Mouse (Mus musculus): ENCODE results near the gene Dlgap1.

The Dlgap1 gene

DNA sequence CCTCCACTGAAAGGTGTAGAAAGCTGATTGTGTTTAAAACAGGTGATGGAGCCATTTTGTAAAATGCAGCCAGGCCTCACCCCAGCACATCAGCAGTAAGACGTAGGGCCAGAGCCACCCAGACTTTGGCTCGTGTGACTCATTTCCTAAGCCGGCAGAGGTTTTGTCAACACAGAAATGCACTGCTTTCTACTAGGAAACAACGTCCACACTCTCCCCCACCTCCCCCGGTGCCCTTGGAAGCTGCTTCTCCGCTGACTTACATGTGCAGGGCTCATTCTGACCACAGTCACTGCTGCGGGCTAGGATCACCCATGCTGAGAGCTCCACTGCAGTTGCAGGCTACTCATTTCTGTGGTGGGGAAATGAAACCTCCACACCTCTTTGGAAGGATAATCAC is 533.1 kb downstream of the Dlgap1 start:
- no peak for TF ChIP-seq GATA4 (IDR thresholded peaks at IDR 0.05; ENCODE audit: insufficient replicate concordance, low read length)

DNA sequence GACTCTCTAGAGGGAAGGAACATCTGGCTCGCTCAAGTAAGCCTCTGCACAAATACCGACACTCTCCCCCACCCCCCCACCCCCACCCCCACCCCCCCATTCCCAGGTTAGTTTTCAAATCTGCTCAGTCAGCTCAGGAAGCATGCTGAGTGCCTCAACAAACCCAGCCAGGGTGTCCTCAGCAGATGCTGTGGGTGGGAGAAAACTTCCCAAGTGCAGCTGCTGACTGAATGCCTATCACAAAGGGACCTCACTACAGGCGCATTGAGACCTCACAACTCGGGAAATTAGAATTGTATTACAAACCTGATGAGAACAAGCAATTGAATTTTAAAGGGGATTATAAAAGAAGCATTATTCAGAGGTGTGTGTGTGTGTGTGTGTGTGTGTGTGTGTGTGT is 538.9 kb downstream of the Dlgap1 start:
- TF ChIP-seq GATA4 (IDR thresholded peaks at IDR 0.05; ENCODE audit: insufficient replicate concordance, low read length) = no peak

DNA sequence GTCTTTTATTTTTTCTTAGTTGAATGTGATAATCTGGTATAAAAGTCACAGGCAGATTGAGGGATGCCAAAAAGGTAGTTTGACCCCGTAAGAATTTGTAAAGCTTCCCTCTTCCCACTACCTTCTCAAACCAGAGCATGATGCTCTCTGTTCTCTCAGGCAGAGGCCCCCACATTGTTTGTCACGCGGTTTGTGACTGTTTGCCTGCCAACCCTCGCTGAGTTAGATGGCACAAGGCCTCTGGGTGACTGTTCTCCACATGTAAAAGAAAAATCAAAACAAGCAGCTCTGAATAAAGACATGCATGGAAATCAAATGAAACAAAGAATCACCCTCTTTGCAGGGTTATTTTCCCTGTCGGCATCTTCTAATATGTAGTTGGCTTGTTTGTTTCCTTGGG is 541.6 kb downstream of the Dlgap1 start:
- TF ChIP-seq GATA4 (IDR thresholded peaks at IDR 0.05; ENCODE audit: insufficient replicate concordance, low read length) = no peak

DNA sequence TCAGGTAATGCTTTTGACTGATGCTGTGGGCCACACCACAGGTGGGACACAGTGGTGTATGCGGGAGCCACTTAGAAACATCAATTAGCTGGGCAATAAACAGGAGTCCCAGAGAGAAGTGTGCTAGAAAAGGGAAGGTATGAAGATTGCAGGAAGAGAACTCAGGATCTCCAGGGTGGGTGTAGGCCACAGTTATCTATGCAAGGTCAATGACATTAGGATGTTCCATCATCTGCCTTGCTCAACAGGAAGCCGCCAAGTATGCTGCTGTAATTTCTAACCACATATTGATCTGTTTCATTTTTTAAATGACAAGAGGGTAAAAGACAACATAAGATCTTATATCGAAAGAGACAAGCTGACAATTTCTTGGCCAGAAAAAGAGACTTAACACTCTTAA is 542.5 kb downstream of the Dlgap1 start:
- no peak for TF ChIP-seq GATA4 (IDR thresholded peaks at IDR 0.05; ENCODE audit: insufficient replicate concordance, low read length)

DNA sequence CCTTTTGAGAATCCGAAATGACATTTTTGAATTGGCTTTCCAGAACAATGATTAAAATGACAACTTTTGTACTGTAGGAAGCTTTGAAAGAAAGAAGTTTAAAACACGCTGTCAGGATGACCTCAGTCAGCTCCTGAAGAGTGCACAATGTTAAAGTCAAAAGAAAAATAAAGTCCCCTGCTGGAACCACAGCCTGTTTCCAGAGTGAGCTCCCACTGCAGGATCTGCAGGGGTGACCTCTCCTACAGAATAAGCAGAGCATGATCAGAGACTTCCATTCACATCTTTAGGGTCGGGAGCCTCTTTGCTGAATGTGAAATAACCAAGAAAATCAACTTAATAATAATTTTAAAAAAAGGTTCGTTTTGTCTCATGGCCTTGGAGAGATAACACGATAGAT is 544.9 kb downstream of the Dlgap1 start:
- TF ChIP-seq GATA4 (IDR thresholded peaks at IDR 0.05; ENCODE audit: insufficient replicate concordance, low read length) = no peak

DNA sequence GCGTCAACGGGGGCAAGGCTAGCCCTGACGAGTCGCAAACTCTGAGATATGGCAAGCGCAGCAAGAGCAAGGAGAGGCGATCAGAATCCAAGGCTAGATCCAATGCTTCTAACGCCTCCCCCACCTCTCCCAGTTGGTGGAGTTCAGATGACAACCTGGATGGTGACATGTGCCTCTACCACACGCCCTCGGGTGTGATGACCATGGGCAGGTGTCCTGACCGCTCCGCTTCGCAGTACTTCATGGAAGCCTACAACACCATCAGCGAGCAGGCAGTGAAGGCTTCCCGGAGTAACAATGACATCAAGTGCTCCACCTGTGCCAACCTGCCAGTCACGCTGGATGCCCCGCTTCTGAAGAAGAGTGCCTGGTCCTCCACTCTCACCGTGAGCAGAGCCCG is 547.6 kb downstream of the Dlgap1 start:
- no peak for TF ChIP-seq GATA4 (IDR thresholded peaks at IDR 0.05; ENCODE audit: insufficient replicate concordance, low read length)

DNA sequence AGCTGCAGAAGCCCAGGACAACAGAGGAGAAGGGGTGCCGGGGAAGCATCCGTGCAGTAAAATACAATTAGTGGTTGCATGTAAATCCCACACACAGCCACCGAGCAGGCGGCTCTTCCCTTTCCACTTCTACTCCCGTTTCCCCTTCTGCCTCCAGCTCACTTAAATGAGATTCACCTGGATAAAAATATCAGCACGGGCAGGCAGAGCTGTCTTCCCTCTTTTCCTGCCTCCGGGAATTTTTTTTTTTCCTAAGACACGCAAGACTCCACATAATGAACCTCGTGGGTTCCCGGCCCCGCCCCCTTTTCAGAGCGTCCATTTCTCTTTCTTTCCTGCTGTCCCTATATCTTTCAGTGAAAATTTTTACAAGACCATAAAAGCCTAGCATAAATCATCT is 548.5 kb downstream of the Dlgap1 start:
- TF ChIP-seq GATA4 (IDR thresholded peaks at IDR 0.05; ENCODE audit: insufficient replicate concordance, low read length) = no peak

DNA sequence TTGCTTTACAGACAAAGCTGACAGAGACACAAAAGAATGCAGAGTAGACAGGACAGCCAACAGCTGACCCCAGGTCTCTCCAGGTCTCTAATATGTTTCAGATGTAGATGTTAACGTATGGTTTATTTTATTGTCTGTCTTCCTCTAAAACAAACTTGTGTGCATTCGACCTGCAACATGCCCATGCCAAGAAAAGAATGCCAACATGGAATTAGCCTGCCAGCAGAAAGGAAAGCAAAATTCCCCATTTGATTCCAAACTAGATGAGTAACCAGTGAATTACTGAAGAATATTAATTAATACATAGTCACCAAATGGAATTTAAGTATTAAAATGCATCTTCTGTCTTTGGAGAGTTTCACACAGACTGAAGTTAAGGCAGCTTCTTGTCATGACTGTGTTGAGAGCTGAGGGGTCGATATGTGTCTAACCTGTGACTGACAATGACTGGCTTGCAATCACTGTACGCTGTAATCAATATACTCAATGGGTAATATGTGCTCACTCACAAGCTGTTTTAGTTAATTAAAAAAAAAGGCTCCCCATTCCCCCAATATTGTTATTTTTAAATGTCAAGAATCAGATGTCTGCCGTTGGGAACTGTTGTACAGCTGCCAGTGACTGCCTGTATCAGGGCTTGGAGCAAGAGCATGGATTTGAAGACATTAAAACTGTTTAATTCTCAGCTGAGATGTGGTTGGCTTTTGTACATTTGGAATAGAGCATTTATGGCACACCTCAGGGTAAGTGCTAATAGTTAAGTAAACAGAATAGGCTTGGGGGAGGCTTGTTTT is 552.4 kb downstream of the Dlgap1 start:
- TF ChIP-seq GATA4 (IDR thresholded peaks at IDR 0.05; ENCODE audit: insufficient replicate concordance, low read length) = no peak

DNA sequence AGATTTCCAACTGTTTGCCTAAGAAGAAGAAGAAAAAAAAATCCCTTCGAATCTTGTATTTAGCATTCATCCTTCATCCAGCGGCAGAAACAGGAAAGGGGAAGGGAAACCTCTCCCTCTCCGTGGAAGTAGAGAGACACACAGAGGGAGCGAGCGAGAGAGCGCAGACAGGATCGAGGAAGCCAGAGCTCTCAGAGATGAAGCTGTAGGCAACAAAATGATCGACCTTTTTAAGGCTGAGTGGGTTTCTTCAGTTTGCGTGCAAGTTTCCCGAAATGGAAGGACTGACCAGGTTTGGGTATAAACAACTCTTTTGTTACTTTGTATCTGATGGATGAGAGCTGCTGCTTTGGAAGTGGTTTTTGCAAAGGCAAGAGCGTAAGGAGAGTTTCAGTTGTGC is 553.1 kb downstream of the Dlgap1 start:
- no peak for TF ChIP-seq GATA4 (IDR thresholded peaks at IDR 0.05; ENCODE audit: insufficient replicate concordance, low read length)

DNA sequence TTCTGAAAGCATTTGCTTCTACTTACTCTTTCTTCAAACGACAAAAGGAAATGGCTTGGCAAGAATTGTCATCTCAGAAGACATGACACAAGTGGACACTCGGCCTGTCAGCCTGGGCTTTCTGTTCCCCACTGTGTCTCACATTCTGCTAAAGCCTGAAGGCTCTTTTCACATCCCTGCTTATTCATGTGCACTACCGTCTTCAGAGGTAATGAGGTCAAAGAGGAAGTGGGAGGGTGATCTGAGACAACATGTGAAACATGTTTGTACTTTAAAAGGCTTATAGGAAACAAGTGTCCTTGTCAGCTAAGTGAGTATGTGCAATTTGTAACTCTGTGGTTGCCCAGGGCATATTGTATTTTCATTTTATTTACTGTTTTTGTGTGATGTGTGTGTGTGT is 557.1 kb downstream of the Dlgap1 start:
- no peak for TF ChIP-seq GATA4 (IDR thresholded peaks at IDR 0.05; ENCODE audit: insufficient replicate concordance, low read length)

DNA sequence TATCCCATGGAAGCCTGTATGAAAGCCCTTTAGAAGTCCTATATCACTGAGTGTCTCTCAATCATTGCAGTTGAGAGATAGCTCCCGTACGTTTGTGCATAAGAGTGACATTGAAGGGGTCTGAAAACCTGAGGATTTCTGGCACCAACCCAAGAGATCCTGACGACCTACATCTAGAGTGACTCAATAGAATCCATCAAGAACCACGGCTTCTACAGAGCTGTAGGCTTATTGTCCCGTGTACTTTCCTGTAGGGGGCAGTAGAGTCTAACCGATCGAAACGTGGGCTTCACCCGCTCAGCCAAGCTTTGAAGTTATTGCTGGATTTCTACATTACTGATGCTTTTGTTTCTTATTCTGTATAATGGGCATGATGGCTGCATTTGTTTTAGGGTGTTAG is 558.2 kb downstream of the Dlgap1 start:
- no peak for TF ChIP-seq GATA4 (IDR thresholded peaks at IDR 0.05; ENCODE audit: insufficient replicate concordance, low read length)

DNA sequence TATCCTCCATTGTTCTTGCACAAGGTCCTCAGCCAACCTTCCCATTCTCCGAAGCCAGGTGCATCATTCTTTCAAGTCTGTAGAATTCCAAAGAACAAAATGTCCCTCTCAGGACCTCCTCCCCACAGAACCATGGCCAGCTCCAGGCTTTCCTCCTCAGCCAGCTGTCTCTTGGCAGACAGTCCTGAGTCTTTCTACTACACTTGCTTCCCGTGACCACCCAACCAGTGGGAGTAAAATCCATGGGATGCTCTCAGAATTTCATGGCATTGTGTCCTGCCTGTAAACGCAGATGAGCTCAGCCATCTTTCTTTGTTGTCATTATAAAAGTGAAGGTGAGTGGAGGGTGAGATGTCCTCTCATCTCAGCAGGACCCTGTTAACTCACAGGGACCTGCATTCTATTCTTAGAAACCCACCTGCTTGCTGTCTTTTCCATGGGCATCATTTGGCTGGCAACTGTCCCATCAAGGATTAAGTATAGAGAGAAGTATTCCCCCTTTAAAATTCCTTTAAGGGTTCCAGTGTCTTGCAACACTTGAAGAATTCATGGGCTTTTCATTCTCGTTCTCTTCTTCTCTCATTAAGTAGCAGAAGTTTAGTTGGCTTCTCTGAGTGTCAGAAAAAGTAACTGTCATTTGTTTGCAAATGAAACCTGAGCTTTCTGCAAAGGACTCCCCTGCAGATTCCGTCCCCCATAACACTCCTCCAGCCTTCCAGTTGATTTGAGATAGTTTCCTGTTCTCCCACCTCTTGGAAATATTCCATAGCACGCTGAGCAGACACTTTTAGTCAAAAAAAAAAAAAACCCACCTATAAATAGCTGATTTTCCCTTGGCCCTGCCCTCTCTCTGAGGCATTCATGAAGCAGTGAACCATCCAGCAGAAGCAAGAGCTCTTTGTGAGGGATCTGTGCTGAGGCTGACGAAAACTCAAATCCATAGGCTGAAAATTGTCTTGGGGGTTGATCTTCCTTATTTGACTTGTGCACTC is 559.6 kb downstream of the Dlgap1 start:
- no peak for TF ChIP-seq GATA4 (IDR thresholded peaks at IDR 0.05; ENCODE audit: insufficient replicate concordance, low read length)

DNA sequence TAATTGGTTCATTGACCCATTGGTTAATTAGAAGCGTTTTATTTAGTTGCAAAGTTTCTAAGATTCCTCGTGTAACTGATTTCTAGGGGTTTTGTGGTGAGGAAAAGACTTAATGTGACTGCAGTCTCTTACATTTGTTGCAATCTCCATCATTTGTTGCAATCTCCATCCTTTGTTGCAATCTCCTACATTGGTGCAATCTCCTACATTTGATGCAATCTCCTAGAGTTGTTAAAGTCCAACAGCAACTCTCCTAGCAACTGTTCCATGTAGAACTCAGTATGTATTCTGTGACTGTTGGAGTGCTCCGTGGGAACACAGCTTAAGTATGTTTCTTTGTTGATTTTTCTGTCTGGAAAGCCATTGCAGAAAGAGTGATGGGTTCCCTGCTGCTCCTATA is 565.4 kb downstream of the Dlgap1 start:
- no peak for TF ChIP-seq GATA4 (IDR thresholded peaks at IDR 0.05; ENCODE audit: insufficient replicate concordance, low read length)

DNA sequence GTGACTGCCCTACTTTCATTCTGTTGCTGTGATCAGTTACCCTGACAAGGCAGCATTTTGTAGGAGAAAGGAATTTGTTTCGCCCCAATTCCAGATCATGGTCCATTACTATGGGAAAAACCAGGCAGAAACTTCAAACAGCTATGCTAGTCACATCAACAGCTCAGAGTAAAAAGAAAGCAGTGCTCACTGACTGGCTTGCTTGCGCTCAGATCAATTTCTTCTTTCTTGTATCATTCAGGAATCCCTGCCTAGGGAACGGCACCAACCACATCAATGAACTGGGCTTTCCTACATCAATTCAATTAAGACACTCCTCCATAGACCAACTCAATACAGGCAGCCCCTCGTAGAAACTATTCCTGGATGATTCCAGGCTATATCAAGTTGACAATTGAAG is 572.9 kb downstream of the Dlgap1 start:
- TF ChIP-seq GATA4 (IDR thresholded peaks at IDR 0.05; ENCODE audit: insufficient replicate concordance, low read length) = no peak

DNA sequence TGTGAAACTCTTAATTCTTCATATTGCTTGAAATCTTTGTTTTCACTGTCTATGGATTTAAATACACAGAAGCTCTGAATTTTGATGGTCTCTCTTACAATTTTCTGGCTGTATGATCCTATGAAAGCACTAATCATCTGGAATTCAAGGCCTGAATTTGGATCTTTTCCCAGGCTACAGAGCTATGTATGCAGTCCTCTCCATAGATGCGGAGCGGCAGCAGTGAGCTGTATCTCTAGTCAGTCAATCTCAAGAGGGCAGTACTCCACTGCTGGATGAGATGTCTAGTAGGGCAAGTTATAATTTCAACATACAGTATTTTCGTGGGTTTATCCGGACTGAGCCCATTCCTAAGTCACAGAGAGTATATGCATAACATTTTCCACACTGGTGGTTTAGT is 581.9 kb downstream of the Dlgap1 start:
- TF ChIP-seq GATA4 (IDR thresholded peaks at IDR 0.05; ENCODE audit: insufficient replicate concordance, low read length) = no peak

DNA sequence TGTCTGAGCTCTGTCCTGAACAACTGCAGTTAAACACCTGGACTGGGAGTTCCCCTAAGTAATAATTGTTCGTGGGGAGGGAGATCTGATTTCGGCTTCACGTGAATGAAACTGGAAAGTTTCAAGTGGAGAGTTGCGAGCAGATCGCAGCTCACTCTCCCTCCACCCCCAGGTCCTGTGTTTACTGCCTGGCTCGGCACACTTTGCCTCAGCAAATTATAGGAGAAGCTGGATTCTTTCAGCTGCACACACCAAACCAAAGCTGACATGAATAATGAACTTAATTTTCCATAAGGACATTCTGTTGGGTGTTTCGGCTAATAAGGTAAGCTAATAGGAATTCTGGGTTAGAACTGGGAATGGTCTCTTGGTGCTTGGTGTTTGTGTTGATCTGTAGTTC is 592.7 kb downstream of the Dlgap1 start:
- no peak for TF ChIP-seq GATA4 (IDR thresholded peaks at IDR 0.05; ENCODE audit: insufficient replicate concordance, low read length)
